Mouse (Mus musculus) thymus, adult 2 months (tissue): ENCODE results near the gene Iqcf3.

Source experiments
- CTCF ChIP-seq: fragments of 200-500 bp; IDR thresholded peaks from 2 replicates; pipeline ENCODE4 v1.5.1; 2012; ENCODE audit warnings: mild to moderate bottlenecking, control low read depth, low read length, moderate library complexity, borderline replicate concordance; ENCODE audit not compliant: control insufficient read depth, poor library complexity, insufficient read depth; ENCODE audit errors: extremely low read depth
- POLR2A ChIP-seq: fragments of 200-500 bp; IDR thresholded peaks from 2 replicates; pipeline ENCODE4 v1.6.1; 2012; ENCODE audit warnings: mild to moderate bottlenecking, low read length, control low read depth, moderate library complexity; ENCODE audit not compliant: control insufficient read depth, poor library complexity, insufficient read depth; ENCODE audit errors: extremely low read depth

DNA sequence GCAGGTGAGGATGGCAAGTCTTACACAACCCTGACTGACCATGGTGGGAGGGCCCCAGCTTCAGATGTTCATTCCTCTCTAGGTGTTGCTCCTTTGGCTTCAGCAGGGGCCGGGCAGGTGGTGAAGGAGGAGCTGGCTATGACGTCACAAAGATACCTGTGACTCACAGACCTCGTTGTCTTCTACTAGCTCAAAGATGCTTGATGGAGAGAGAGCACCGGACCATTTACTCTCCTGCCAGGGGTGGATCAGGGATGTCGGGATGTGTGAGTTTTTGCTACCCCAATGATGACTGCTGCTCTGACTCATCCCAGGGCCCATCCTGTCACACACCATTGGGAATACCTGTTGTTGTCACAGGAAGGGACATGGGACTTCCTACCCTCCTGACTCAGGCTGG is at the start of gene Iqcf3:
- TF ChIP-seq CTCF (no peak), POLR2A (no peak)
